Mouse (Mus musculus) forebrain, embryonic 15.5 days (tissue): ENCODE results near the gene Nr1d1. TPM values are rescaled to one million over a fixed set of nuclear protein-coding genes. Genes with fewer than 3 reads are reported as not detected.
A peak's percentile ranks its signal among the peaks of the same experiment; 100 is the strongest.

Source experiments
- ATAC-seq: fragments of 200-750 bp; cut with Nextera tagmentation; replicated peaks from 2 replicates; pipeline ENCODE4 v1.8.0; 2017; ENCODE audit warnings: mild to moderate bottlenecking, moderate TSS enrichment, moderate library complexity
- H3K27ac ChIP-seq: fragments of 300-500 bp; sonication (generic); replicated peaks from 2 replicates; pipeline ENCODE4 v1.5.1; 2015; ENCODE audit warnings: mild to moderate bottlenecking, inconsistent platforms
- H3K27me3 ChIP-seq: fragments of 300-500 bp; sonication (generic); 2 replicates; pipeline ENCODE4 v1.6.1; 2015; ENCODE audit warnings: inconsistent platforms
- H3K36me3 ChIP-seq: fragments of 300-500 bp; sonication (generic); 2 replicates; pipeline ENCODE4 v1.6.1; 2015; ENCODE audit warnings: mild to moderate bottlenecking, inconsistent platforms
- H3K4me1 ChIP-seq: fragments of 300-500 bp; sonication (generic); 2 replicates; pipeline ENCODE4 v1.6.1; 2015; ENCODE audit warnings: inconsistent platforms
- H3K4me2 ChIP-seq: fragments of 300-500 bp; sonication (generic); replicated peaks from 2 replicates; pipeline ENCODE4 v1.6.1; 2015; ENCODE audit warnings: mild to moderate bottlenecking, inconsistent platforms
- H3K4me3 ChIP-seq: fragments of 300-500 bp; sonication (generic); 2 replicates; pipeline ENCODE4 v1.5.1; 2015; ENCODE audit warnings: mild to moderate bottlenecking, inconsistent platforms
- H3K9ac ChIP-seq: fragments of 300-500 bp; sonication (generic); replicated peaks from 2 replicates; pipeline ENCODE4 v1.6.1; 2015; ENCODE audit warnings: mild to moderate bottlenecking, inconsistent platforms
- H3K9me3 ChIP-seq: fragments of 300-500 bp; sonication (generic); 2 replicates; pipeline ENCODE4 v1.6.1; 2016; ENCODE audit warnings: inconsistent platforms
- WGBS: fragments of 180-500 bp; shearing (Covaris S2); methylation state at CpG from one replicate; pipeline ENCODE4 v1.1.7; 2015; ENCODE audit warnings: mixed read lengths; 5-methylcytosine and 5-hydroxymethylcytosine counted together
- polyA plus RNA-seq: library from polyadenylated mRNA; unstranded; fragments of >200 nt; fragmentation: Nextera tagmentation; extraction: Ambion mirVana; gene quantifications from 2 replicates; pipeline ENCODE4 v1.2.1, GENCODE M21; 2015

Nr1d1 gene
- polyA plus RNA-seq, 1 experiment from 2014 or later, result 3.6 TPM

- H3K27me3 ChIP-seq, result no peaks in the 10 kb centered on the region
- peak overlapping the region; percentile 25; the same call in 1 of the 2 replicates for H3K27ac ChIP-seq
- ATAC-seq, result no peak
- H3K9me3 ChIP-seq, result no peaks in the 10 kb centered on the region
- no peak overlapping the region for H3K4me3 ChIP-seq
- no peak overlapping the region for H3K4me2 ChIP-seq
- H3K36me3 ChIP-seq, result peaks cover 38% of the 10 kb centered on the region
- 79% methylated on average over 9 of the region's 9 CpGs for WGBS
- H3K4me1 ChIP-seq, result peaks cover 57% of the 10 kb centered on the region
- H3K9ac ChIP-seq, result no peak overlapping the region; the same call in 1 of the 2 replicates
Measured at GRCm38 (mm10) chr11:98754151-98754620, 20.9 kb downstream of the Nr1d1 start.

- WGBS, result 87% methylated on average over 5 of the region's 5 CpGs
- Histone ChIP-seq H3K27ac (0 out of 2 replicates have a peak overlapping the region, but pooled peaks have one; percentile 25), H3K4me2 (no peak overlapping the region), H3K9me3 (no peaks in the 10 kb centered on the region), H3K4me3 (no peak overlapping the region), H3K36me3 (peaks cover 33% of the 10 kb centered on the region), H3K4me1 (peaks cover 66% of the 10 kb centered on the region), H3K9ac (no peak overlapping the region), H3K27me3 (no peaks in the 10 kb centered on the region)
- no peak for ATAC-seq
Measured at GRCm38 (mm10) chr11:98753264-98753663, 21.9 kb downstream of the Nr1d1 start.

GRCm38 (mm10) chr11:98752562-98753140 lies 22.5 kb downstream of the Nr1d1 start:
- Histone ChIP-seq H3K9ac (0 out of 2 replicates have a peak overlapping the region, but pooled peaks have one; percentile 8), H3K4me1 (peaks cover 72% of the 10 kb centered on the region), H3K9me3 (no peaks in the 10 kb centered on the region), H3K4me3 (no peak overlapping the region), H3K36me3 (peaks cover 29% of the 10 kb centered on the region), H3K27ac (peak overlapping the region; percentile 96; the same call in 1 of the 2 replicates), H3K27me3 (no peaks in the 10 kb centered on the region), H3K4me2 (no peak overlapping the region)
- WGBS, result 83% methylated on average over 10 of the region's 10 CpGs
- no peak for ATAC-seq

- peaks cover 84% of the 10 kb centered on the region for H3K4me1 ChIP-seq
- H3K4me3 ChIP-seq, result peak overlapping the region; percentile 23; the same call in 1 of the 2 replicates
- no peaks in the 10 kb centered on the region for H3K9me3 ChIP-seq
- H3K27ac ChIP-seq, result peak overlapping the region; percentile 96
- H3K36me3 ChIP-seq, result peaks cover 17% of the 10 kb centered on the region
- H3K4me2 ChIP-seq, result peak overlapping the region; percentile 48
- peak overlapping the region; percentile 51 for H3K9ac ChIP-seq
- ATAC-seq, result no peak
- WGBS, result 13% methylated on average over 6 of the region's 6 CpGs
- no peaks in the 10 kb centered on the region for H3K27me3 ChIP-seq
Measured at GRCm38 (mm10) chr11:98751221-98751782, 23.8 kb downstream of the Nr1d1 start.

GRCm38 (mm10) chr11:98750351-98751201 lies 24.6 kb downstream of the Nr1d1 start:
- peak overlapping the region; percentile 96 for H3K27ac ChIP-seq
- H3K4me2 ChIP-seq, result peak overlapping the region; percentile 48
- WGBS, result 12% methylated on average over 17 of the region's 17 CpGs
- H3K36me3 ChIP-seq, result peaks cover 12% of the 10 kb centered on the region
- peaks cover 91% of the 10 kb centered on the region for H3K4me1 ChIP-seq
- H3K27me3 ChIP-seq, result no peaks in the 10 kb centered on the region
- H3K9me3 ChIP-seq, result no peaks in the 10 kb centered on the region
- peak; percentile 36 for ATAC-seq
- H3K4me3 ChIP-seq, result peak overlapping the region; percentile 23
- H3K9ac ChIP-seq, result peak overlapping the region; percentile 51

GRCm38 (mm10) chr11:98749716-98750115 lies 25.4 kb downstream of the Nr1d1 start:
- peak; percentile 33; the same call in 1 of the 2 replicates for ATAC-seq
- H3K27ac ChIP-seq, result peak overlapping the region; percentile 96
- H3K27me3 ChIP-seq, result no peaks in the 10 kb centered on the region
- no peaks in the 10 kb centered on the region for H3K9me3 ChIP-seq
- H3K9ac ChIP-seq, result peak overlapping the region; percentile 51
- WGBS, result 2% methylated on average over 5 of the region's 5 CpGs
- H3K4me1 ChIP-seq, result peaks cover 97% of the 10 kb centered on the region
- peak overlapping the region; percentile 48 for H3K4me2 ChIP-seq
- H3K4me3 ChIP-seq, result peak overlapping the region; percentile 23
- peaks cover 12% of the 10 kb centered on the region for H3K36me3 ChIP-seq

- Histone ChIP-seq H3K9me3 (no peaks in the 10 kb centered on the region), H3K27me3 (no peaks in the 10 kb centered on the region), H3K4me3 (peak overlapping the region; percentile 23), H3K9ac (peak overlapping the region; percentile 51), H3K27ac (peak overlapping the region; percentile 96), H3K4me2 (peak overlapping the region; percentile 48), H3K4me1 (peaks cover 98% of the 10 kb centered on the region), H3K36me3 (peaks cover 7% of the 10 kb centered on the region)
- peak; percentile 24; the same call in 1 of the 2 replicates for ATAC-seq
- 10% methylated on average over 15 of the region's 15 CpGs for WGBS
Measured at GRCm38 (mm10) chr11:98748506-98749416, 26.4 kb downstream of the Nr1d1 start.

GRCm38 (mm10) chr11:98747804-98748505 lies 27.2 kb downstream of the Nr1d1 start:
- ATAC-seq, result peak; percentile 30
- peak overlapping the region; percentile 48 for H3K4me2 ChIP-seq
- no peaks in the 10 kb centered on the region for H3K27me3 ChIP-seq
- H3K27ac ChIP-seq, result peak overlapping the region; percentile 96
- H3K9ac ChIP-seq, result peak overlapping the region; percentile 51
- no peaks in the 10 kb centered on the region for H3K36me3 ChIP-seq
- peak overlapping the region; percentile 23 for H3K4me3 ChIP-seq
- 11% methylated on average over 6 of the region's 6 CpGs for WGBS
- peaks cover 97% of the 10 kb centered on the region for H3K4me1 ChIP-seq
- H3K9me3 ChIP-seq, result no peaks in the 10 kb centered on the region

GRCm38 (mm10) chr11:98746855-98747693 lies 28.1 kb downstream of the Nr1d1 start:
- ATAC-seq, result peak; percentile 78
- H3K4me3 ChIP-seq, result peak overlapping the region; percentile 28

More at GRCm38 (mm10) chr11:98746855-98747693, 28.1 kb downstream of the Nr1d1 start:
- H3K27me3 ChIP-seq, result no peaks in the 10 kb centered on the region
- 6% methylated on average over 19 of the region's 19 CpGs for WGBS
- no peaks in the 10 kb centered on the region for H3K36me3 ChIP-seq
- H3K9me3 ChIP-seq, result no peaks in the 10 kb centered on the region
- peak overlapping the region; percentile 96 for H3K27ac ChIP-seq
- peak overlapping the region; percentile 48 for H3K9ac ChIP-seq
- H3K4me1 ChIP-seq, result peaks cover 90% of the 10 kb centered on the region
- peak overlapping the region; percentile 65 for H3K4me2 ChIP-seq
